Mouse (Mus musculus) testis, postnatal 14 days (tissue): Measurements from ENCODE around the gene Ank3.

Source experiments
- DNase-seq: peaks from one replicate; pipeline ENCODE4 v3.0.0; 2021; ENCODE audit warnings: low spot score

The Ank3 gene

DNA sequence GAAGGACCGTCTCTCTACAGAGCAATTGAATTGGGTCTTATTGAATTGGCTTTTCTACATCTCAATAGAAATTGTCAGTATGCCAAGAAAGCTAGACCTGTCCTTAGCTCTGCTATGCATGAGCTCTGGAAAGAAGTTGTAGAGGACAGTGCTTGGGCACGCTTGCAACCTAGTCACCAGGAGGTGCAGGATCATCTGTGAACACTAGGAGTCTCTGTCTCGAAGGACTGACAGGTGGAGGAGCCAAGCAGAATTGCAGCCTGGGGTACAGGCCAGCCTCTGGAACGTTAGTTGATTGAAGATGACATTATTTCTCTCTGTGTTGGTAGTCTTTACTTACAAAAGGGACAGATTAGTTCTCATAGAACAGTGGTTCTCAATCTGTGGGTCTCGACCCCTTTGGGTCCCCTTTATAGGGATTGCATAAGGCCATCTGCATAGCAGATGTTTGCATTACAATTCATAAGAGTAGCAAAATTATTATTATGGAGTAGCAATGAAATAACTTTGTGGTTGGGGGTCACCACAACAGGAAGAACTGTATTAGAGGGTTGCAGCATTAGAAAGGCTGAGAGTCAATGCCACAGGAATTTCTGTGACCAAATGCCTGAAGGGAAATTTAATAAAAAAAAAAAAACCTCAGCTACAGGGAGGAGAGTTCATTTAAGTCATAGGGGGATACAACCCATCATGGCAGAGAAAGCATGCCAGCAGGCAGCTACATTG lies 454.0 kb downstream of the Ank3 start:
- no peak for DNase-seq

DNA sequence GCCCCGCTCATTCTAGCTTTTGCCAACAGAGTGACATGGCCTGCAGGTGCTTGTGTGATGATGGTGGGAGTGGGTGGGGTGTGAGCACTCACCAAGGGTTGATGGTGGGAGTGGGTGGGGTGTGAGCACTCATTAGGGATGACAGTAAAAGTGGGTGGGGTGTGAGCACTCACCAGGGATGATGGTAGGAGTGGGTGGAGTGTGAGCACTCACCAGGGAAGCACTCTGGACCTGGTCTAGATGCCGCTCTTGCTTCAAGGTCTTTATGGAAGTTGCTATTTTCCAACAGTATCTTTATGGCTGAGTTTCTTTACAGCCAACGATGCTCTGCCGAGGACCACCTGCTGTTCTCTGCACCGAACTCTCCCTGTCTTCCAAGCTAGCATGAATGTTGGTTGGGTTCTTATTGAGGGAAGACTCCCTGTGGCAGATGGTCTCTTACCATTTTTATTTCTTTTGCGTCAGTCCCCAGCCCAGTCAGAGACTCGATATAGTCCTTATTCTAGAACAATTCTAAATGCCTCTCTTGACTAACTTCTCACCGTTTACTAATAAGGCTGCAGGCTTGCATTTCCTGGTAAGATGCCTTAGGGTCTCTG lies 456.1 kb downstream of the Ank3 start:
- no peak for DNase-seq

DNA sequence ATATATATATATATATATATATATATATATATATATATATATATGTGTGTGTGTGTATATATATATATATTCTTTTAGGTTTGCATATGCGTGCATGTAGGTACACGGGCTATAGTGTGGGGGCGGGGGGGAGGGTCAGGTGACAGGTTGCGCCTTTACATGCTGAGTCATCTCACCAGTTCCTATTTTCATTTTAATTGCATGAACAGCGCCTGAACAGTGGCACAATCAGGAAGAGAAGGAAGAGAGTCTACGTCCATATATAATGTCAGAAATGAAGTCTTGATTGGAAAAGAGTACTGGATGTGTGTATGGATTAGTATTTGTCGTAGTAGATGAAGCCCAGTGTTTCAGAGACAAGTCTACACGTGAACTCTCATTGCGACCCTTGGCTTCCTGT lies 459.4 kb downstream of the Ank3 start:
- no peak for DNase-seq

DNA sequence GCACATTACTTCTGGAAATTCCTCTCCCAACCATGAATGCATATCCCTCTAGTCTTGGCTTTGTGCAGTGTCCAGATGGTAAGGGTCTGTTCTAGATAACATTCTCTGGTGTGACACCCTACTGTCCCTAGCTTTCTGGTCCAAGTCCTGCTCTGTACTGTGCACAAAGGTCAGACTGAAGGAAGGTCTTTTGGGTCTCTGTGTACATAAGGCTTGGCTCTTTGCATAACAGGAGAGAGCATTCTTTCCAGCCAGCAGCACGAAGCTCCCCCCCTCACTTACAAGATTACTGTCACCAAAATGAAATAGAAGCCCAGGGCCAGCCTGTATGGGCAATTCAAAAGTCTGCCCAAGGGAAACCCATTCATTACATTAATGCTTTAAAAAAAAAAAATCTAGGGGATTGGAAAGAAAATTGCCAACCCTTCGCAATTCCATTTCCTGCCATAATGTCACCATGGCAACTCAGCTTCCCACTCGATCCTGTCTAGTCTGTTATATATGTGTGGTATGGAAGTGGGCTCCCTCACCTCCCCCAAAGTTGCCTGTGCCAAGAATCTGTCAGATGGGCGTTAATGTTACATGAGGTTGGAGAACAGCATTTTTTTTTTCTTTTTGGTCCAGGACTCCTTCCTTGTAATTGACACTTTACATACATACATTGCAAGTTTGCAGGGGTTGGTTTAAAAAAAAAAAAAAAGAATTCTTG lies 460.5 kb downstream of the Ank3 start:
- DNase-seq = no peak

DNA sequence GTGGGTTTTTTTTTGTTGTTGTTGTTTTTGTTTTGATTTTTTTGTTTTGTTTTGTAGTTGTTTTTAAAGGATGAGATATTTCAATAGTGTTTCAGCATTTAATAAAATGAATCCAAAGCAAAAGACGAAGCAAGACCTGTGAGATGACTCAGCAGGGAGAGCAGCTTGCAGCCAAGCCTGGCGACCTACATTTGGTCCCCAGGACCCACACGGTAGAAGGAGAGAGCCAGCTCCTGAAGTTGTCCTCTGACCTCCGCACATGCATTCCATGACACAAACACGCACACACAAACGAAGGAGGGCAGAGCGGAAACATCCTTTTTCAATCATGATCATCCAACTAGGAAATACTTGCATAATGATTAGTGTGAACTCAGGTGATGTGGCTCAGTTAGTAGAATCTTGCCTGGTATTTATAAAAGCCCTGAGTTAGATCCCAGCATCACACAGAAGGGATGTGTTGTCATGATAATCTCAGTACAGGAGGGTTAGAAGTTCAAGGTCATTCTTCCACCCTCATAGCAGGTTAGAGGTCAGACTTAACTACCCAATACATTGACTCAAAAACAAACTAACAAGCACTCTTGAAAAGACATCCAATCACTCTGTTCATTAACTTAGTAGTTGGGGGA lies 461.4 kb downstream of the Ank3 start:
- DNase-seq = no peak

DNA sequence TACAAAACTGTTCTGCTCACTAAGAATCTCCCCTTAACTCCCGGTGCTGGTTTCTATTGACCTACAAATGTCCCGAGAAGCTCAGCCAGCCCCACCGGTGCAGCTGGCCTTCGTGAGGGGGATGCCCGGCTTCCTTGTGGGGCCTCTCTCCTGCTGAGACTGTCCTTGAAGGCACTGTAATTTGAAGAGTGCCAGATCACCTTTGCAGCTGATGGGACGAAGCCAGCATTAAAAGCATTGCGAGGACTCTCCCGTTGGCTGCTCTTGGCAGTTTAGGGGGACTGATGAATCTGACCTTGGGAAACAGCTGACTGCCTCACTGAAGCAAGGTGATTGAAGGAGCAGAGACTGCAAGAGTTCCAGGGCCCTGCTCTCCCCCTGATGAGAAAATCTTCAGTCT lies 464.3 kb downstream of the Ank3 start:
- no peak for DNase-seq

DNA sequence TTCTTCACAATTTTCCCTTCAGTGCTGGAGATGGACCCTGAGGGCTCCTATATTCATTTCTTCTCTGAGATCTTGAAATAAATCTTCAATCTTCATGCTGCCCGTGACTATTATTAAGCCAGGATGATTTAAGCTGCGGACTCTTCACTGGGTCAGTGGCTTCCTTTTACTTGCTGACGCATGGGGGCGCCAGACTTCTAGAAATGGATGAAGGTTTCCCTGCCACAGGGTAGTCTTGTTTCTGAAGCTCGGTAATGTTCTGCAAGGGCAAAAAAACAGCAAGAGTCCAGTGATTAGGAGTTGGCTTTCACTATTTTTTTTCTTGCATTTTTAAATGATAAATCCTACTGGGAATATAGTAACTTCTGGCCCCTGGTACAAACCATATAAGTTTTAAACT lies 471.8 kb downstream of the Ank3 start:
- peak; percentile 68 for DNase-seq

DNA sequence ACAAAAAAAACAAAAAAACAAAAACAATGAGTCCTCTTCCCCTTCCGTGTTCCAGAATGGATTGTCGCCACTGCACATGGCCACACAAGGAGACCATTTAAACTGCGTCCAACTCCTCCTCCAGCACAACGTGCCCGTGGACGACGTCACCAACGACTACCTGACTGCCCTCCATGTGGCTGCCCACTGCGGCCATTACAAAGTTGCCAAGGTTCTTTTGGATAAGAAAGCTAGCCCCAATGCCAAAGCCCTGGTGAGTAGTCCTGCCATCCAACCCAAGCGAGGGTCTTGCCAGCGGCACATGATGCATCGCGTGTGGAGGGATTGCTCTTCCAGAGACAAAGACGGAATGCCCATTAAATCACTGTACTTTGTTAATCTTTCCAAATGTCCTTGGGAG lies 472.4 kb downstream of the Ank3 start:
- peak; percentile 36 for DNase-seq

DNA sequence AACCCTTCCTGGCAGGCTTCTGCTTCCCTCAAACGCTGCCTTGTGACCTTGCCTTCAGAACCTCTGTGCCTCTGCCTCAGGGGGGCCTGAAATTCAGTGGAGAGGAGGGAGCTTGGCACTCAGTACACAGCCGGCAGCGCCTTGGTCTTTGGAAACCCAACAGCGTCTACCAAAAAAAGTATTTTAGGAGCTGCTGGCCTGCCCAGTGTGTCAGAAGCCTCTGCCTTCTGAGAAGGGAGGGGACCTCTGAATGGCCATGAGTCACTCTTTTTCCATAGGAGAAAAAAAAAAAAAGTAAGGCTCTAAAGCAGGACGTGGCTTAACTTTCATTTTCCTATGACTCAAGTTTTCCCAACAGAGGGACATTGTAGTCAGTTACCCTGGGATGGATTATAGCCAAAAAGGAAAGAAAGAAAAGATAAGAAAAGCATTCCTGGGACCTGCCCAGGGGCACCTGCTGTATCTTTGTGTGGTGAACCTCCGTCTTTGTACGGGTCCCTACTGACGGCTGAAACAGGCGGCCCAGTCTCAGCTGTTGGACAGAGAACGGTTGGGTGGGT lies 473.7 kb downstream of the Ank3 start:
- no peak for DNase-seq

DNA sequence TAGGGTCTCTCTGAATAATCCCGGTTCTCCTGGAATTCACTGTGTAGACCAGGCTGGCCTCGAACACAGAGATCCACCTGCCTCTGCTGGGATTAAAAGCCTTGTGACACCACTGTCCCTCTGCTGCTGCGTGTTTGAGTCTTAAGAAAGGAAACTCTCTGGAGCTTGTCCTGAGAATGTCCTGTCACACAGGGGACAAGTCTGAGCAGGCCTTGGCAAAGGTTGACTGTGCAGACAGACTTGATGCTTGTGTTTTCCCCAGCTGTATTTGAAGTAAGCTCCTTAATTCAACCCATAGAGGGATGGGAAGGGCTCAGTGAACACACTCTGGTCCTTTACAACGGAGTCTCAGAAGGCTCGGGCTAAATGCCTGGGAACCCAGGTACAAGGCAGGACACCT lies 474.3 kb downstream of the Ank3 start:
- no peak for DNase-seq

DNA sequence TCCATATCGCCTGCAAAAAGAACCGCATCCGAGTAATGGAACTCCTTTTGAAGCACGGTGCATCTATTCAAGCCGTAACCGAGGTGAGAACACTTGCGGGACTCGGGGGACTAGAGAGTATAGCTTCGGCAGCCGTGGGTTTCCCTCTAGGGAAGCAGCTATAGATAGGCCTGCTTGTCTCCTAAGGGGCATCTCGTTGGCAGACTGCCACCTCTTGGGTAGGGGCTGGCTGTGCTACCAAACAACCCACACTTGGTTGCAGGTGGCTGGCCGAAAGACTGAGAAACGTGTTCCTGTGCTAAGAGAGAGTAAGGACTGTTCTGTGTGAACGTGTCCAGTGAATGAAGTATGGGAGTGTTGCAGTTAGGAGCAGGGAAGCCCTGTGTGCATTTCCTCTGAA lies 476.2 kb downstream of the Ank3 start:
- DNase-seq = no peak

DNA sequence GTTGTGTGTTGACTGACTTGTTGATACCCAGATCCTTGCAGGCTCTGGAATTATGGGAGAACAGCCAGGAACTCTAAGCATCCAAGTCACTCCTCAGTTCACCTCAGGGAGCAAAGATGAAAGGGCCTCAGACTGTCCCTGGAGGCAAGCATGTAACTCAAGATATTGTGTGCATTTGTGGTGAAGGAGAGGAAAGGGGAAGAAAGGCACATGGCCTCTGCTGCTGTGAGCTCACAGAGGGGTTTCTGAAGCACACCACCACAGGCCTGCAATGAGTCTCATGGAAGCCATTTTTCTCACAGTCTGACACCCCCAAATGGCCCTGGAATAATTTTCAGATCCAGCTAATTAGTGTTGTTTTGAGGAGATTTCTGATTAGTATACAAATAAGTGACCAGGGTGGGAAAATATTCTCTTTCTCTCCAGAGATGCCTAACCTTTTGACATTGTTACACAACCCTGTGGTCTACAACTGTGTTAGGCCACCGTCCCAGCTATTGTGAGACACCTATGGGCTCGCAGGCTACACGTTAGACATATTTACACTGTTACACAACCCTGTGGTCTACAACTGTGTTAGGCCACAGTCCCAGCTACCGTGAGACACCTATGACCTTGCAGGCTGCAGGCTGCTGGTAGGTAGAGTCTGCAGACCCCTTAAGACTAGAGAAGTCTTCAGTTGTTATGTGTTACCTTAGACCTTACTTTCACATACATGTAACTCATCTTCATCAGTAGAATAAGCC lies 485.5 kb downstream of the Ank3 start:
- DNase-seq = no peak

DNA sequence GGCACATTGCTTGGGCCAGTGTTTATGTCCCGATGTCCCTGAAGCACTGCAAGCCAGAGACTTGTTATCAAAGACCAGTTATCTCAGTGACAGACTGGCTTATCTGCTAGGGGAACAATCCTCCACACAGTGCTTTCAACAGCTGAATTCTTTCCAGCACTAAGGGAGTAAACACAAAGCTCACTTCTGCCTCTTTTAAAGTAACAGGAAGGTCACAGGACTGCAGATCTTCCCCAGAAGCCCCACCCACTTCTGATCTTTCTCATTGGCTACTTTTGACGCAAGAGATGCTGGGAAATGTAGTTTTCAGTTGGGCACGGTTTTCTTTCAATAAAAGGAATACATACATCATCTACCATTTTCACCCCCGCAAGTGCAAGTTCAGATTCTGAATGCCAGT lies 489.8 kb downstream of the Ank3 start:
- peak; percentile 72 for DNase-seq

DNA sequence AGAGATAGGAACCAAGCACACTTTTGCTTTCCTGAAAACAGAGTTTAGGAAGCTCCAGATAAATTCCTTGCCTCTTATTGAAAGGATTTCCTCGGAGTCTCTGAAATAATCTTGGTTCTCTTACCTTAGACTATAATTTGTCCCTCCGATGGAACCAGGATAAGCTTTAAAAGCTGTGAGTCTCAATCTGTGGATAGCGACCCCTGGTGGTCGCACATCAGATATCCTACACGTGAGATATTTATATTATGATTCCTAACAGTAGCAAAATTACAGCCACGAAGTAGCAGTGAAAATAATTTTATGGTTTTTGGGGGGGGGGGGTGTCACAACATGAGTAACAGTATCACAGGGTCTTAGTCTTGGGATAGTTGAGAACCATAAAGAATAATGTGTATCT lies 491.2 kb downstream of the Ank3 start:
- DNase-seq = no peak

DNA sequence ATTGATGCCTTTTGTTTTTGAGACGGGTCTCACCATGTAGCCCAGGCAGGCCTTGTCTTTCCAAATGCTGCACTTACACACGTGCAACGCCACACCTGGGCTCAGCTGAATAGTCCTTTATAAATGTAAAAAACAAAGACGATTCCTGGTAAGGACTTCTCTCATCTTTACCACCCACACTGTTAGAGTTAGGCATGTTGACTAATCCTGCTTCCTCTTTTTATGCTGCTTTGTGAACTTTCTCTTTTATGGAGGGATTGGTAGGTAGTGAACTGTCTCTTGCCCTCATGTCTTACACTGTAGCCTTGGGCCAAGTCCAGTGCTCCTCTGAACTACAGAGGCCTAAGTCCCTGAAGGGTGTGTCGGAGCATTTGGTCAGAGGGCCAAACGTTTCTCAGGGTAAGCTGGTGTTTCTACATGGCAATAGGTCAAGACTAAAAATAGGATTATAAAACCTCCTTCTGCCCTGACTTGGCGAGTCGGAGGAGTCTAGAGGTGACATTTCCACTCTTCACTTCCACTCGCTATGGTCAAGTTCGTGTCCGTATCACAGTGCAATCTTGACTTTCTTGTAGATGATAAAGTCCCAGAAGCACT lies 491.9 kb downstream of the Ank3 start:
- DNase-seq = no peak

DNA sequence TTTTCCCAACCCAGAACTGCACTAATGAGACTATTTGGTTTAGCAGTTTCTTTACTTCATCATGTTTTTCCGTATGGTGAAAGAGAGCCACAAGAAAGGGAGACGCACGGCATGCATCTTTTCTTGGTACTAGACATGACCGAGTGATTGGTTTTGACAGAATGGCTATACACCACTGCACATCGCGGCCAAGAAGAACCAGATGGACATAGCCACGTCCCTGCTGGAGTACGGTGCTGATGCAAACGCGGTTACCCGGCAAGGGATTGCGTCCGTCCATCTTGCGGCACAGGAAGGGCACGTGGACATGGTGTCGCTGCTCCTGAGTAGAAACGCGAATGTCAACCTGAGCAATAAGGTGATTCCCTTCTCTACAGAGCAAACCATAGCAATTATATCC lies 493.6 kb downstream of the Ank3 start:
- DNase-seq = no peak

DNA sequence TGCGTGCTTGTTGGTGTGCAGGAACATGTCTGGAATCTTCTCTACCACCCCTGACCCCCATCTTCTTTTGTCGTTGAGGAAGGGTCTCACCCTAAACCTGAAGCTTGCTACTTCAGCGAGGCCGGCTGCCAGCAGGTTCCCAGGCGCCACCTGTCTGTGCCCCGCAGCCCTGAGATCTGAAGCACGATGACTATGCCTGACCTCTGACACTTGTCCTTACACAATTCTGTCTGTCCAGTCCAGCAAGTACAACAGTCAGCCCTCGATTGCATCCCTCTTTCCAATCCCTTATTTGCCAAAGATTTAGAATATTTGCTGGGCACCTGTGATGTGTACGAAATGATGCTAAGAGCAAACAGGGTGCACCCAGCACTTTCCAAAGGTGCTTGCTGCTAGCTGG lies 497.0 kb downstream of the Ank3 start:
- DNase-seq = no peak

DNA sequence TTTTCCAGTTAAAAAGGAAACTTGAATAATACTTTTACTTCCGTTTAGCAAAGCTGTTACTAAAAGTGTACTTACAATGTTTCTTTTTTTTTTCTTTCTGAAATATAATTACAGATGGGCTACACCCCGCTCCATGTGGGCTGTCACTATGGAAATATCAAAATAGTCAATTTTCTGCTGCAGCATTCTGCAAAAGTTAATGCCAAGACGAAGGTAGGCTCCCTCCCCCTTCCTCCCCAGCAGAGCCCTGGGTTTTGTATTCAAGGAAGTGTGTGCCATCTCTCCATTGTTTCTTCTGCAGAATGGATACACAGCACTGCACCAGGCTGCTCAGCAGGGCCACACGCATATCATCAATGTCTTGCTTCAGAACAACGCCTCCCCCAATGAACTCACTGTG lies 499.4 kb downstream of the Ank3 start:
- DNase-seq = no peak

DNA sequence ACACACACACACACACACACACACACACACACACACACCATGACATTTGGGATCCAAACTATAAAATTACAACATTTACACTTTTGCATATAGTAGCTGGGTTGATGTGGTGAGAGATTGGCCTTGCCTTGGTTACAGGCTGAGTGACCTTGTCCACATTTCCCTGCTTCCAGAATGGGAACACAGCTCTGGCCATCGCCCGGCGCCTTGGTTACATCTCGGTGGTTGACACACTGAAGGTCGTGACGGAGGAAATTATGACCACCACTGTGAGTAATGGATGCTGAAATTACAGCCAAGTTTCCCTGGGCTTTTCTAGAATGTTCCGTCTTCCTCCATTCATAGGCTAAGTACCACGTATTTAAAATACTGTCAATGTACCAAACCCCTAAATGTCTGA lies 500.2 kb downstream of the Ank3 start:
- DNase-seq = no peak

DNA sequence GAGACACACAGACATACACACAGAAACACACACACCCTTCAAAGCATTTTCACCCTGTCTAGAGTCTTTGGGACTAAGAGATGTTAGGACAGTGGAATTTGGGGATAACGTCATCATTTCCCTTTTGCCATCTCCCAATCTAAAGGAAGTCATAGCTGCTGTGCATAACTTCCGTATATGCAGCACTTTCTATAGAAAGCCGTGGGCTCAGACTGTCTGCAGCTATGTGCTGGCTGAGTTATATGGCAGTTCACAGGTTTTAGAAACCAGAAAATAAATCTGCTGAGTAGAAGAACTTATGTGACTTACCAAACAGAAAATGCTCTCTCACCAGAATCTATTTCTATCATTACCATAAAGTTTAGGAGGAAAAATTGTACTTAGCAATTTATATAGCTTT lies 501.2 kb downstream of the Ank3 start:
- no peak for DNase-seq

DNA sequence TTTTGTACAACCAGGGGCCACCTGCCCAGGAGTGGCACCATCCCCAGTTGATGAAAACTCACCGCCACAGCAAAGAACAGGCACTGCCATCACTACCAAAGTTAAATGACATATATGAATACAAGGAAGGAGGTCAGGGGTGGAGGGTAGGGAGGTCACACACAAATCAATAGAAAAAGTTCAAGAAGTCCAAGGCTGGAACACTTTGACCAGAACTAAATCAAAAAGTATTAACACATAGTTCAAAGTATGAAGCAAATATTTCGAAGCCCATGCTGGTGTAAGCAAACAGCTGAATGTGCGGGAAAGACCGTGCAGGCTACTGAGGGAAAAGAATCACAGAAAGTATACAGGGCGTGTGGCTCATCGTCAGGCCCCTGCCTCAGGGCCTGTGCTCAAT lies 503.5 kb downstream of the Ank3 start:
- no peak for DNase-seq

DNA sequence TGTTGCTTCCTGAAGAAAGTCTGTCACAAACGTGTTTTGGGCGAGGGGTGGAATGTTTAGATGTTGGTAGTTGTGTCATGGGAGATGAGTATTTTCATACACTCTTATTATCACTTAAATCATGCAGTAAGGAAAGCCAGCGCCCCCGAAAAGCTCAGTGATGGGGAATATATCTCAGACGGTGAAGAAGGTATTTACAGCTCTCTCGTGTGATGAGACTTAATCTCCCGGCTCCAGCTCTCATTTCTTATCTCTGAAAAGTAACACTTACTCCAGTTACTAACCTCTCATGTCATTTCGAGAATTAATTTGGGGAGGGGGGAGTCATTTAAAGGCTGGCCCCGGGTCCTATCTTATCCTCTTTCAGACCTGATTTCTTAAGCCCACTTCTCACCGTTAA lies 505.7 kb downstream of the Ank3 start:
- no peak for DNase-seq
